Mouse (Mus musculus) cerebellum, adult 2 months (tissue): ENCODE results near the gene Apol6. TPM values are rescaled to one million over a fixed set of nuclear protein-coding genes. Genes with fewer than 3 reads are reported as not detected.

ENCODE experiments used
- DNase-seq, 2 experiments: peaks; one replicate each; pipeline ENCODE4 v3.0.0; 2021
- H3K27ac ChIP-seq: fragments of 200-500 bp; 2 replicates; pipeline ENCODE4 v1.5.1; 2012; ENCODE audit warnings: low read length, control low read depth, inconsistent platforms; ENCODE audit not compliant: insufficient read depth
- H3K27me3 ChIP-seq: fragments of 200-500 bp; 2 replicates; pipeline ENCODE4 v1.6.1; 2012; ENCODE audit warnings: inconsistent platforms, mild to moderate bottlenecking, low read length, moderate library complexity; ENCODE audit not compliant: control insufficient read depth, insufficient read depth
- H3K4me1 ChIP-seq: fragments of 200-500 bp; 2 replicates; pipeline ENCODE4 v1.6.1; 2011; ENCODE audit warnings: low read length; ENCODE audit not compliant: control insufficient read depth, insufficient read depth
- H3K4me3 ChIP-seq: fragments of 200-500 bp; replicated peaks from 2 replicates; pipeline ENCODE3; 2011; ENCODE audit warnings: mild to moderate bottlenecking, low read depth, low read length, control low read depth; ENCODE audit not compliant: insufficient read depth
- CTCF ChIP-seq: fragments of 200-500 bp; IDR thresholded peaks from 2 replicates; pipeline ENCODE4 v1.5.1; 2011; ENCODE audit warnings: low read depth, mild to moderate bottlenecking, control low read depth, low read length, moderate library complexity, borderline replicate concordance; ENCODE audit not compliant: insufficient read depth
- POLR2A ChIP-seq: fragments of 200-500 bp; IDR thresholded peaks from 2 replicates; pipeline ENCODE4 v1.6.1; 2011; ENCODE audit warnings: low read length, control low read depth, borderline replicate concordance; ENCODE audit not compliant: insufficient read depth
- WGBS: fragments of 180-500 bp; shearing (Covaris S2); methylation state at CpG from one replicate; pipeline ENCODE4 v1.1.7; 2018; 5-methylcytosine and 5-hydroxymethylcytosine counted together
- polyA plus RNA-seq: library from polyadenylated mRNA; depleted of rRNA; stranded (reverse); fragments of >200 nt; gene quantifications from 2 replicates; pipeline ENCODE4 v1.2.3, GENCODE M21; 2012

The Apol6 gene
- polyA plus RNA-seq, 1 experiment: 0.49 TPM

- Histone ChIP-seq H3K27ac (no peak overlapping the region), H3K4me3 (no peak overlapping the region), H3K4me1 (peaks cover 24% of the 10 kb centered on the region), H3K27me3 (no peaks in the 10 kb centered on the region)
- TF ChIP-seq POLR2A: no peak
- TF ChIP-seq CTCF: peak; percentile 53; the same call in 1 of the 2 replicates
- 18% methylated on average over 6 of the region's 6 CpGs for WGBS
- peak; percentile 82 to 89 for DNase-seq
Observed at GRCm38 (mm10) chr15:77034526-77034925, 10.0 kb upstream of the Apol6 start.

DNA sequence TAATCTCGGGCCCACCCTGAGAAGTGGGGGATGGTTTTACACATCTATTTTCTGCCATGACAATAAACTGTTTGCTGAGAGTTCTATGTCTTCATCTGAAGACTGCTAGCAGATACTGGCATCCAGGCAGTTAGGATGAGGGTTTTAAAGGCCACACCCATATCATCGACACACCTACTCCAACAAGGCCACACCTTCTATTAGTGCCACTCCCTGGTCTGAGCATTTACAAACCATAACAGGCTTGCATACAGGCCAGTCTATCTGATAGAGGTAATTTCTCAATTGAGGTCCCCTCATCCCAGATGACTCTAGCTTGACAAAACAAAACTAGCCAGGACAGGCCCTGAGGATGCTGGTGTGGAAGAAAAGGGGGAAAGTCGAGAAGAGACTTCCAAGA, 8.9 kb upstream of the Apol6 start:
- 91% methylated on average over 3 of the region's 3 CpGs for WGBS
- H3K27ac ChIP-seq: no peak overlapping the region
- no peak for TF ChIP-seq POLR2A
- TF ChIP-seq CTCF: no peak
- H3K4me1 ChIP-seq: peaks cover 24% of the 10 kb centered on the region
- no peak for DNase-seq
- H3K4me3 ChIP-seq: no peak overlapping the region
- no peaks in the 10 kb centered on the region for H3K27me3 ChIP-seq

- WGBS: 62% methylated on average over 11 of the region's 11 CpGs
- peaks cover 24% of the 10 kb centered on the region for H3K4me1 ChIP-seq
- DNase-seq: peak; percentile 50 to 64
- no peak for TF ChIP-seq CTCF
- TF ChIP-seq POLR2A: no peak
- H3K27ac ChIP-seq: peak overlapping the region; percentile 23; the same call in 1 of the 2 replicates
- H3K4me3 ChIP-seq: no peak overlapping the region
- H3K27me3 ChIP-seq: no peaks in the 10 kb centered on the region
Observed at GRCm38 (mm10) chr15:77036320-77036988, 8.1 kb upstream of the Apol6 start.

- no peak for DNase-seq
- TF ChIP-seq POLR2A (no peak), CTCF (no peak)
- peak overlapping the region; percentile 23; the same call in 1 of the 2 replicates for H3K27ac ChIP-seq
- no peaks in the 10 kb centered on the region for H3K27me3 ChIP-seq
- no peak overlapping the region for H3K4me3 ChIP-seq
- peaks cover 24% of the 10 kb centered on the region for H3K4me1 ChIP-seq
- WGBS: 38% methylated on average over 2 of the region's 2 CpGs
Observed at GRCm38 (mm10) chr15:77036989-77037277, 7.6 kb upstream of the Apol6 start.

- DNase-seq: peak; percentile 25 to 33
- Histone ChIP-seq H3K4me3 (no peak overlapping the region), H3K4me1 (peaks cover 24% of the 10 kb centered on the region), H3K27ac (peak overlapping the region; percentile 23), H3K27me3 (no peaks in the 10 kb centered on the region)
- no peak for TF ChIP-seq POLR2A
- no peak for TF ChIP-seq CTCF
- 41% methylated on average over 11 of the region's 11 CpGs for WGBS
Observed at GRCm38 (mm10) chr15:77037278-77038161, 7.0 kb upstream of the Apol6 start.

GRCm38 (mm10) chr15:77039211-77039700, 5.3 kb upstream of the Apol6 start:
- no peak for TF ChIP-seq CTCF
- no peak for TF ChIP-seq POLR2A
- WGBS: 85% methylated on average over 8 of the region's 9 CpGs
- Histone ChIP-seq H3K4me1 (peaks cover 22% of the 10 kb centered on the region), H3K4me3 (no peak overlapping the region), H3K27me3 (no peaks in the 10 kb centered on the region), H3K27ac (no peak overlapping the region)
- no peak for DNase-seq

- DNase-seq: no peak
- Histone ChIP-seq H3K4me3 (no peak overlapping the region), H3K27ac (no peak overlapping the region), H3K4me1 (peaks cover 15% of the 10 kb centered on the region), H3K27me3 (no peaks in the 10 kb centered on the region)
- 90% methylated on average over 3 of the region's 3 CpGs for WGBS
- no peak for TF ChIP-seq POLR2A
- no peak for TF ChIP-seq CTCF
Observed at GRCm38 (mm10) chr15:77040784-77041183, 3.7 kb upstream of the Apol6 start.

DNA sequence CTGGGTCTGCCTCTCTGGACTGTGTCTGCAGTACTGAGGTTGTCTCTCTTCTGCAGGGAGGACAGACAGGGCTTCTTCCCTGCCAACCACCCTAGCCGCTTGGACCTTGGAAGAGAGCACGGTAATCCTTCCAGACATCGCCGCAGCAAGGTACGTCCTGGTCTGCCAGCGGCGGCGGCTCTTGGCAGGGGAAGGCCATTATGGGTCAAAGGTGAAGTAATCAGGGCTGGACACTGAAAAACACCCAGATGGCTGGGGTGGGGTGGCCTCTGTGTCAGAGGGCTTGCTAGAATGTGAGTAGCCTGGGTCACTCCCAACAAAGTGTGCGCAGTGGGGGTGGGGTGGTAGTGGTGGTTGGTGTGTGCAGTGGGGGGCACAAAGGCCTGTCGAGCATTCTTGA, 1.1 kb downstream of the Apol6 start:
- H3K27me3 ChIP-seq: no peaks in the 10 kb centered on the region
- 79% methylated on average over 10 of the region's 10 CpGs for WGBS
- H3K4me1 ChIP-seq: no peaks in the 10 kb centered on the region
- no peak overlapping the region for H3K4me3 ChIP-seq
- no peak for TF ChIP-seq POLR2A
- no peak overlapping the region for H3K27ac ChIP-seq
- DNase-seq: no peak
